Mouse (Mus musculus) brown adipose tissue, adult 24 weeks (tissue): ENCODE measurements at regions not wholly inside any gene's neighbourhood (a gene's known extent, or its start where the extent isn't known, plus 50 kb on each side); places are given as distances from the start of the nearest gene placed in this dataset.
A peak's percentile ranks its signal among the peaks of the same experiment; 100 is the strongest.
"Not testable (repeated sequence)": the region's sequence is repeated elsewhere in the genome, so short reads cannot be mapped to it uniquely, and the experiment has no call there.

Source experiments
- H3K27ac ChIP-seq: fragments of 200-500 bp; replicated peaks from 2 replicates; pipeline ENCODE4 v1.5.1; 2012; ENCODE audit warnings: low read depth, mild to moderate bottlenecking, low read length
- H3K4me1 ChIP-seq: fragments of 200-500 bp; 2 replicates; pipeline ENCODE4 v1.6.1; 2012; ENCODE audit warnings: low read length, mixed read lengths; ENCODE audit not compliant: control insufficient read depth, insufficient read depth, insufficient read length
- H3K4me3 ChIP-seq: fragments of 200-500 bp; 2 replicates; pipeline ENCODE4 v1.5.1; 2012; ENCODE audit warnings: low read depth, mild to moderate bottlenecking, low read length, moderate library complexity; ENCODE audit not compliant: insufficient read depth

DNA sequence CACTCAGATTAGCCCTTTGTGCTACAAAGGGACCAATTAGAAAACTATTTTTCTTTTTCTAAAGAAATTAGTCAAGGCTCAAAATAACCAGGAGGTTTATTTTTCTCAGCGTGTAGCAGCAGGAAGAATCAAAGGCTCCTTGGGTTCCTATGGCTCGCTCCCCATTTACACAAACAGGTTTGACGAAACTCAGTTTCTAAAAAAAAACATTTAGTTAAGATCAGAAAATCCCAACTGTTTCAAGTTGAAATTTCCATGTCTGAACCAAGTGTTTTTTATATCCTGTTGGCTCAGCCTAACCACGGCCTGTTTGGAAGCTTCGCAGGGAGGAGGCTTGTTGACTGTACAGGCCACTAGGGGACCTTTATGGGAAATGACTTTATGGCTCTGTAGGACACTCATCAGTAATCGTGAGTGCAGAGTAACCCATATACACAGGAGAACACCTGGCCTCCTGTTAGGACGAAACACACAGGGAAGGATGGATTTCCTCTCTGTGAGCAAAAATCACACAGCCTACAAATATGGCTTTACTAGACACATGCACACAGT is 215.6 kb upstream of the Sesn3 start:
- no peak overlapping the region for H3K4me3 ChIP-seq
- 0 out of 2 replicates have a peak overlapping the region, but pooled peaks have one; percentile 32 for H3K27ac ChIP-seq
- H3K4me1 ChIP-seq: no peaks in the 10 kb centered on the region

DNA sequence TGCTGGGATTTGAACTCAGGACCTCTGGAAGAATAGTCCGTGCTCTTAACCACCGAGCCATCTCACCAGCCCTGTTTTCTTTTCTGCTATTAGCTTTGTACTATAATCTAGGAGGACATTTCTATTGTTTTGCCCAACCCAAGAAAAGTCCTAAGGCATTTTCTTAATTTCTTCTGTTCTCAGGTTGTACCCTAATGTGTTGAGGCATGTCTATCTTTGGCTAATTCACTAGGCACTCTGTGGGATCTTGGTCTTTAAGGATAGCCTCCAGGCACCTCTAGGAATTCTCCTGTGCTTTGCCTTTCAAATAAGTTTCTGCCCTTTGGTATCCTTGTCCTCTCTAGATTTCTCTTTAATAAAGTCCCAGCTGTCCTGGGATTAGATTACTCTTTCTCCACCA is 214.6 kb upstream of the Sesn3 start:
- no peak overlapping the region for H3K27ac ChIP-seq
- no peaks in the 10 kb centered on the region for H3K4me1 ChIP-seq

DNA sequence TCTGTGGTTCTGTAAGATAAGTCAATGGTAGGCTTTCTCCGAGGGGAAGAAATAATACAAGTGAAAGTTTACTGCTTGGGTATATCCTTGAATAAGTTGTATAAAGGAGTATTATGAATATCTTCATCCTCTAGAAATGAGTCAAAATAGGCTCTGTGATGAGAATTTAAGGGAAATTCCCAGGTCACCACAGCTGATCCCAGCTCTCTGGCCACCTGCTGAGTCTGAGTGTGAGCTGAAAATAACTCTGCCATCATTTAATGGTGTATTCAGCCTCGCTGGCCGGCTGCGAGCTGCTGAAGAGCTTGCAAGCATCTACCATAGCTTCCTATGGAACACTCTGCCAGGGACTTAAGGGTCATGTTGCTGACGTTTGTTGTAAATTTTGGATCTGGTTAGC is 213.5 kb upstream of the Sesn3 start:
- Histone ChIP-seq H3K27ac (no peak overlapping the region), H3K4me1 (no peaks in the 10 kb centered on the region), H3K4me3 (no peak overlapping the region)

More for the DNA sequence above, 214.6 kb upstream of the Sesn3 start:
- no peak overlapping the region for H3K4me3 ChIP-seq

DNA sequence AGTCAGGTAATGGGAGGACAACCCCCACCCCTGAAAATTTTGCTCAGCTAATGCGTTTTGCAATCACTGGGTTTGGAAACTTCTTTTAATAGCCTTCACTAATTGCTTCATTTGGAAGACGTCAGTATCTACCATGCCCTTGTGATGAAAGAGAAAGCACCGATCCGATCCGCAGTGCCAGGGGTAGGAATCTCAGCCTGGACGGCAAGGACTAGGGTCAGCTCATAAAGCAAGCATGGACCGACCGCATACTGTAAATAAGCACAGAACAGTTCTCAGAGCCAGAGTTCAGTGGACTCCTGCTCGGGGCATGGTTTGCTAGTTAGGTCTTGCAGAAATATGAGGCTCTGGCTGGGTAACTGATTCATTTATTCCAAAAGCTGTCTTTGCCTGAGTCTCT is 213.0 kb upstream of the Sesn3 start:
- H3K27ac ChIP-seq: no peak overlapping the region
- no peaks in the 10 kb centered on the region for H3K4me1 ChIP-seq
- H3K4me3 ChIP-seq: no peak overlapping the region

DNA sequence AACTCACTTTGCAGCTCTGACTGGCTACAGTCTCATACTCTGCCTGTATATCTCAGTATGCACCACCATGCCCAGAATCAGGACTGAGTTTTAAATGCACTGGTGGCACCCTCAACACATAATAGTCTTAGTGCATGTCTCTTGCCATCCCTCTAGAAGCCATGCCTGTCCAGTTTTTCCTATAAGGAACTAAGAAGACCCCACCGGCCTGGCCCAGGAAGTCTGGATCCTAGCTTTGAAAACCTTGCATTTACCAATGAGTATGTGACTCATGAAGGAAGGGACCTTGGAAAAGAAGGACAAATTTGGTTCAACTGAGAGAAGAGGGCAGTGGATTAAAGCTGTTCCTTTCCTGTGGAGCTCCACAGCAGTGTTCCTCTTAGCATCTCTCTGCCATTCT is 212.2 kb upstream of the Sesn3 start:
- no peaks in the 10 kb centered on the region for H3K4me1 ChIP-seq
- H3K27ac ChIP-seq: no peak overlapping the region

DNA sequence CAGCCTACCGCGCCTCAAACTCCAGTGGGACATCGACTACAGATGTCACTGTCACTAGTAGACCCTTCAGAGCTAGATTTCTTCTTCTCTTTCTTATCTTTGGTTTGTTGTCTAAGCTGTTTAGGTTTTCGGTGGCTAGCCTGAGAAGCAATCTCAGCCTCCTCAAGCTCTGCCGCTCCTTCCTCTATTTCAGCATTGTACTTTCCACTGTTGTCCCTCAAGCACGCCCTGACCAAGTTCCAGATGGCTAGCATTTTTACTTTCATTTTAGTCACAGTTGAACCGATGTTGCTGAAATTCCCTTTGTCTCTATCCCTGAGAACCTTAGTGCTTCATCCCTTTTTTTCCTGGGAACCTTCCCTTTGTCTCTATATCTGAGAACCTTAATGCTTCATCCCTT is 208.1 kb upstream of the Sesn3 start:
- not testable (repeated sequence) for H3K4me3 ChIP-seq

More for the DNA sequence above, 212.2 kb upstream of the Sesn3 start:
- H3K4me3 ChIP-seq: no peak overlapping the region

DNA sequence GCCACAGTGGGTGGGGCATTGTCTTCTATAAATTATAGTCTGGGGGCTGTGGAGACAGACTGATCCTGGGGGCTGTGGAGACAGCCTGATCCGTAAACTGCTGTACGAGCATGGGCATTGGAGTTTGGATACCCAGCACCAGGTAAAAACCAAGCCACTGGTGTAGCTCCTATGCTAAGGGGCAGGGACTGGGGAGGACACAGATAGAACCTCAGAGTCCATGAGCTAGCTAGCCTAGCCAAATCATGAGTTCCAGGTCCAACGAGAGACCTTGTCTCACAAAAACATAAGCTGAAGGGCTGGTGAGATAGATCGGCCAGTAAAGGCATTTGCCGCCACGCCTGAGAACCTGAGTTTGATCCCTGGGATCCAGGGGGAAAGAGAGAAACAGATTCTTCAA is 205.8 kb upstream of the Sesn3 start:
- no peak overlapping the region for H3K27ac ChIP-seq
- no peak overlapping the region for H3K4me3 ChIP-seq
- no peaks in the 10 kb centered on the region for H3K4me1 ChIP-seq

More for the DNA sequence above, 208.1 kb upstream of the Sesn3 start:
- H3K27ac ChIP-seq: 0 out of 2 replicates have a peak overlapping the region, but pooled peaks have one; percentile 4
- not testable (repeated sequence) for H3K4me1 ChIP-seq

DNA sequence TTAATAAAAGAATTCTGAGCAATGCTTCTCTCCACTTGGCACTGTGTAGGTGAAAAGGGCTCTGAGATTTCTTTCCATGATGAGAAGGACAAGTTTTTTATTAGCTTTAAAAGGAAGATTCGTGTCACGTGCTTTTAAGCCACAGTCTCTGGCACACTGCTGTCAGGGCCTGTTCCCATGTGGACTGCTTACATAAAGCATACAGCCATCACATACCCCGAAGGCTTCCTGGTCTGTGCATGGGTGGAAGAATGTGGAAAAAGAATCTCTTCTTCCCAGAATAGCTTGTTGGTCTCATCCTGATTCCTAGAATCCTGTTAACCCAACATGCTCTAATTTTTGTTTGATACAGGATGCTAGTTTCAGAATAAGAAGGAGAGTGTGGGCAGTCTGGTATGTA is 205.1 kb upstream of the Sesn3 start:
- H3K27ac ChIP-seq: no peak overlapping the region
- no peaks in the 10 kb centered on the region for H3K4me1 ChIP-seq
- no peak overlapping the region for H3K4me3 ChIP-seq

DNA sequence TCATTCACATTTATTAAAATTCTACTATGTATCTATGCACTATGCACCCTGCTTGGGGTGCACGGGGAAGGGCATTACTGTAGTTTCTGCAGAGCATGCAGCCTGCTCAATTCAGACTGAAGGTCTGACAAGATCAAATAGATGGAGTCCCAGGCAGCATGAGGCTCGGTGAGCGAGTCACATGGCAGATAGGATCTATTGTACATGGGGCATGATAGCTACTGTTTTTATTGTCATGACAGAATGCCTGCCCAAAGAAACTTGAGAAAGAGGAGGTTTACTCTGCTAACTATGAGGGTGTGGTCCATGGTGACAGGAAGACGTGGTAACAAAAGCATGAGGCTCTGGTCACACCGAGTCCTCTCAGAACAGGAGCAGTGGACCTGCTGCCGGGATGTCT is 203.1 kb upstream of the Sesn3 start:
- Histone ChIP-seq H3K4me3 (no peak overlapping the region), H3K4me1 (no peaks in the 10 kb centered on the region), H3K27ac (no peak overlapping the region)

DNA sequence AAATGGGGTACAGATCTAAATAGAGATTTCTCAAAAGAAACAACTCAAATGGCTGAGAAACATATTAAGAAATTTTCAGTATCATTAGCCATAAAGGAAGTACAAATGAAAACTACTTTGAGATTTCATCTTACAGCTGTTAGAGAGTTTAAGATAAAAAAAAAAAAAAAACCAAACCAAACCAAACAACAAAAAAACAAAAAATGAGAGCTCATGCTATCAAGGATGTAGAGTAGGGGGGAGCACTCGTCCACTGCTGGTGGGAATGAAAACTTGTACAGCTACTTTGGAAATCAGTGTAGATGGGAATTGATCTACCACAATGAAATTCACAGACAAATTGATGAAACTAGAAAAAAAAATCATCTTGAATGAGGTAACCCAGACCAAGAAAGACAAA is 201.9 kb upstream of the Sesn3 start:
- no peak overlapping the region for H3K27ac ChIP-seq
- no peaks in the 10 kb centered on the region for H3K4me1 ChIP-seq
- no peak overlapping the region for H3K4me3 ChIP-seq

DNA sequence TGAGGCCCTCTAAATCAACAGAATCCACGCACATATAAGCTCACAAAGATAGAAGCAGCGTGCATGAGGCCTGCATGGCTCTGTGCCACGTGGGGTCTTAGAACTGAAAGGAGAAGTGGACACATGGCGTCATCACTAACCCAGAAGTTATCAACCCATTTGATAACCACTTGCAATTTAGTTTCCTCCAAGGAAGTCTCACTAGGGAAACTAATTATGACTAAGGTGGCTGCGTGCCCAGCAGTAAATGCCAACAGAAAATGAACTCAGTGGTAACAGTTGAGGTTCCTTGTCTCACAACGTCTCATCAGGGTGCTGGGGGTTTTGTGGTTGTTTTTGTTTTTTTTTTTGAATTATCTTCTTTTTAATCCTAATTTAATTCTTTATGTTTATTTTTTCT is 200.6 kb upstream of the Sesn3 start:
- H3K4me1 ChIP-seq: no peaks in the 10 kb centered on the region
- no peak overlapping the region for H3K27ac ChIP-seq
- H3K4me3 ChIP-seq: no peak overlapping the region

DNA sequence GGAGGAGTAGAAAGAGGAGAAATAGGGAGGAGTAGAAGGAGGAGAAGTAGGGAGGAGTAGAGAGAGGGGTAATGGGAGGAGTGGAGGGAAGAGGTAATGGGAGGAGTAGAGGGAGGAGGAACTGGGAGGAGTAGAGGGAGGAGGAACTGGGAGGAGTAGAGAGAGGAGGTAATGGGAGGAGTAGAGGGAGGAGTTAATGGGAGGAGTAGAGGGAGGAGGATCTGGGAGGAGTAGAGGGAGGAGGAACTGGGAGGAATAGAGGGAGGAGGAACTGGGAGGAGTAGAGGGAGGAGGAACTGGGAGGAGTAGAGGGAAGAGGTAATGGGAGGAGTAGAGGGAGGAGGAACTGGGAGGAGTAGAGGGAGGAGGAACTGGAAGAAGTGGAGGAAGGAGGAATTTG is 200.0 kb upstream of the Sesn3 start:
- not testable (repeated sequence) for H3K4me3 ChIP-seq, H3K4me1 ChIP-seq, H3K27ac ChIP-seq

DNA sequence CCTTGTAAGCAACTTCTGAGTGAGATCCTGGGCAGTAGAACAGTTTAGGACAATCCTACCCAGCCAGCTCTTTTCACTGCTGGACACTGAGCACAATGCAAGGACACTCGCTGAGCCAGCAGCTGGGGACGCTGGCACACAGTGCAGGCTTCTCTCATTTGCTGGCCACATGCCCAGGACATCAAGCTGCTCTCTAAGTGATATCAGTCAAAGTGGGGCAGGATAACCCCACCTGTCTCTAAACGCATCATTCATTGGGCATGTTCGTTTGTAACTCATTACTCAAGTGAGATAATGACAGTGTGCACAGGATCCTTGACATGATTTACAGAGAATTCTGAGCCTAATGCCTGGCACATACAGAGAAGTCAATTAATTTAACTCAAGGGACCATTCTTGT is 199.4 kb upstream of the Sesn3 start:
- no peak overlapping the region for H3K27ac ChIP-seq
- H3K4me3 ChIP-seq: no peak overlapping the region
- H3K4me1 ChIP-seq: no peaks in the 10 kb centered on the region

DNA sequence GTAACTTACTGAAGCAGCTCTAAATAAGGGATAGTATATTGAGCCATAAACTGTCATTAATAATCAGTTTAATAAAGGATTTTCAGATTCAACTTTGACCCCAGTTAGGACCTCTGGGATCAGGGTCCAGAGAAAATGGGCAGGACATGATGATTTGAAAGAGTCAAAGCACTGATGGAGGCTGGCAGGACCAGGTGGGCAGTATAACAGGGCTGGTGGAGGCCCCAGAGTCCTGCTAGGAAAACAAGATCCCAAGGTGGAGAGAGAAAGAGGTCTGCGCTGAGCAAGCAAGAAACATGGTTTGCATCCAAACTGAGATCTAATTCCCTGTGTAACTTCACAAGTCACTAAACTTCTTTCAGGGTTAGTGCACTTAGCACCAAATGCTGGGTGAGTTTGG is 199.0 kb upstream of the Sesn3 start:
- no peak overlapping the region for H3K4me3 ChIP-seq
- no peak overlapping the region for H3K27ac ChIP-seq
- no peaks in the 10 kb centered on the region for H3K4me1 ChIP-seq

DNA sequence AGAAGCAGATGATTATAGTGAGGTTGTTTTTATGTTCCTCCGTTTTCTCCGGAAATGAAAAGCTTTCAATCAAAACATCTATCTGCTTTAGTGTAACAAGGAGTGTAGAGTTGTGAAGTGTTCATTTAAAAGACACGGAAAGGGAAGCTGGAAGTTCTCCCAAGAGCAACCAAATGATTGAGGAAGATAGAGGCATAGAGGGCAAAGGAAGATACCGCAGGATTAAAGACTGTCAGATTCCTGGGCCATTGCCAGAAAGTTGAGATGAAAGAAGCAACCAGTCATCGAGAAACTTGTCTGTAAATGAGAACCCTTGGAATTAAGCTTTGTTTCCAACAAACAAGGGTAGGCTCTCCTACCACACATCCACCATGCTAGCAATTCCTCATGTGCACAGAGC is 198.1 kb upstream of the Sesn3 start:
- H3K4me1 ChIP-seq: no peaks in the 10 kb centered on the region
- H3K27ac ChIP-seq: no peak overlapping the region
- no peak overlapping the region for H3K4me3 ChIP-seq

DNA sequence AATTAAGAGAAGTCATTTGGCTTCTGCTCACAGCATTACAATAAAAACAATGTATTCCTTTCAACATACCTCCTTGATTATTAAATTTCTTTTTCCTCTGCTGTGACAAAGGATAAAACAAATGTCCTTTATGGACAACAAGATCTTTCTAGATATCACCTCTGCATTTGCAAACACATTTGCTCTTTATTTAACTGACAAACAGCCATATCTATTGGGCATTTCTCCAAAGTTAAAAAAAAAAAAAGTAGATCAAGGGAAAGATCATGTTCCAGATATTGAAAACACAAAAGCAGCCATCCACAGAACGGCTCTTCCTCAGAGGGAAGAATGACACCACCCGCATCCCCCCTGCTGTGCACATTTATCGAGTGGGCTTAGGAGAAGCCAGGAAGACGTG is 193.7 kb upstream of the Sesn3 start:
- Histone ChIP-seq H3K4me1 (no peaks in the 10 kb centered on the region), H3K4me3 (no peak overlapping the region), H3K27ac (no peak overlapping the region)

DNA sequence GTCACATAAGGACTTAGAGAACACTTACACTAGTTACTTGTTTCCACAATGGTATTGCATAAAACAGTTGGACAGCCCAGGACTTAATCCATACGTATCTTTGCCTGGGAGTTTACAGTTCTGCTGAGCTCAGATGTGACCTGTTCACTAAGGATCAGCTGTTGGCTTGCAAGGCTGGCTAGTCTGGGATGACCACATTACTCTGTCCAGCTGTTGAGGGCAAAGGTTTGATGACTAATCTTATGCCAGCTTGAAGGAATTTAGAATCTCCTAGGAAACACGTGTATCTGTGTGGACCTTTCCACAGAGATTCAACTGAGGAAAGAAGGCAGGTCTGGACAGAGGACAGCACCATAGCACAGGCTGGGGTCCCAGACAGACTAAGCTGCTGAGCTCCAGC is 188.7 kb upstream of the Sesn3 start:
- Histone ChIP-seq H3K27ac (no peak overlapping the region), H3K4me1 (no peaks in the 10 kb centered on the region; the same call in 1 of the 2 replicates), H3K4me3 (no peak overlapping the region)
